Mouse (Mus musculus) bone marrow, adult 2 months (tissue): Measurements from ENCODE around the gene Tns3. TPM values are rescaled to one million over a fixed set of nuclear protein-coding genes. Genes with fewer than 3 reads are reported as not detected.

Experiments used
- H3K27ac ChIP-seq: fragments of 200-500 bp; 2 replicates; pipeline ENCODE4 v1.5.1; 2012; ENCODE audit warnings: low read depth, mild to moderate bottlenecking, control low read depth, inconsistent platforms, low read length; ENCODE audit not compliant: control insufficient read depth, poor library complexity, insufficient read depth
- H3K4me1 ChIP-seq: fragments of 200-500 bp; 2 replicates; pipeline ENCODE4 v1.6.1; 2011; ENCODE audit warnings: low read length; ENCODE audit not compliant: control insufficient read depth, insufficient read depth
- H3K4me3 ChIP-seq: fragments of 200-500 bp; replicated peaks from 2 replicates; pipeline ENCODE3; 2011; ENCODE audit warnings: mild to moderate bottlenecking, low read depth, low read length, control low read depth; ENCODE audit not compliant: control insufficient read depth
- CTCF ChIP-seq: fragments of 200-500 bp; IDR thresholded peaks from 2 replicates; pipeline ENCODE4 v1.5.1; 2011; ENCODE audit warnings: low read length, control low read depth; ENCODE audit not compliant: control insufficient read depth, insufficient read depth
- POLR2A ChIP-seq: fragments of 200-500 bp; IDR thresholded peaks from 2 replicates; pipeline ENCODE4 v1.6.1; 2011; ENCODE audit warnings: low read depth, mild to moderate bottlenecking, control low read depth, low read length, borderline replicate concordance; ENCODE audit not compliant: control insufficient read depth
- WGBS: fragments of 180-500 bp; shearing (Covaris S2); methylation state at CpG from one replicate; pipeline ENCODE4 v1.1.7; 2018; 5-methylcytosine and 5-hydroxymethylcytosine counted together
- polyA plus RNA-seq: library from polyadenylated mRNA; stranded (reverse); fragments of >200 nt; gene quantifications from 2 replicates; pipeline ENCODE4 v1.2.4, GENCODE M21; 2011; ENCODE audit warnings: low replicate concordance; ENCODE audit not compliant: missing spikeins, insufficient read depth, insufficient read length

Tns3 gene
- polyA plus RNA-seq, 1 experiment = 14.9 TPM

DNA sequence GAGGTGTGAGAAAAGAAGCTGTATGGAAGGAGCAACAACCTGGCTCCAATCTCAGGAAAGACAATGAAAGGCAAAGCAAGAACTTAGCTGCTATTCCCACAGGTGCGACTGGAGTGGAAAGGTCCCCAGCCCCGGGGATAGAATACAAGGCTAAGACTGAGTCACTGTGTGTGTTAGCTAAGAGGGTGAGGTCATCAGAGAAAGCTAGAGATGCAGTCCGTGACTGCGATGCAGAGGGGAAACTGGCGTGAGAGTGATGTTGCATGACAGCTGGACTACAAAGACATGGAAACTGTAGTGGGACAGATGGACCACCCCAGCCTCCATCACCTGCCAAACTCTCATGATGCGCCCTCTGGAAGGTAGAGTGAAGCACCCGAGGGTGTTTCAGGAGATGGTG, 154.7 kb downstream of the Tns3 start:
- no peak for TF ChIP-seq POLR2A
- H3K4me3 ChIP-seq = no peak overlapping the region
- H3K27ac ChIP-seq = no peak overlapping the region
- no peaks in the 10 kb centered on the region for H3K4me1 ChIP-seq
- 82% methylated on average over 7 of the region's 7 CpGs for WGBS

DNA sequence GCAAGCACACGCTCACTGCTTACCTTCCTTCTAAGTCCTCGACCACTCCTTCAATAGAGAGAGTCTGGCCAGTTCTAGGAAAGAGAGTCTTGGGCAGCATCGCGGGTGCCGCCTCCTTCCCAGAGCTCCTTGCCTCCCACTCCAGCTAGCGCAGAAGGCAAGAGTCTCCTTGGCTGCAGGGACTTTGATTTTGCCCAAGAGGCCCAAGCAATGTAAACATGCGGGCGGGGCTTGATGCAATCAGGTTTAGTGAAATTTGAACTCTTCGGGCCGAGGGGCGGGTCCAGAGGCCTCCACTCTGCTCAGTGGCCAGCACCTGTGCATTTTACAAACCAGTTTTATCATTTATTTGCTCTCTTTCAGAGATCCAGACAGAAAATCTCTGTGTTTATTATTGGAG, 160.6 kb downstream of the Tns3 start:
- TF ChIP-seq CTCF (no peak), POLR2A (no peak)
- Histone ChIP-seq H3K27ac (no peak overlapping the region), H3K4me3 (no peak overlapping the region), H3K4me1 (no peaks in the 10 kb centered on the region)
- 84% methylated on average over 11 of the region's 11 CpGs for WGBS

DNA sequence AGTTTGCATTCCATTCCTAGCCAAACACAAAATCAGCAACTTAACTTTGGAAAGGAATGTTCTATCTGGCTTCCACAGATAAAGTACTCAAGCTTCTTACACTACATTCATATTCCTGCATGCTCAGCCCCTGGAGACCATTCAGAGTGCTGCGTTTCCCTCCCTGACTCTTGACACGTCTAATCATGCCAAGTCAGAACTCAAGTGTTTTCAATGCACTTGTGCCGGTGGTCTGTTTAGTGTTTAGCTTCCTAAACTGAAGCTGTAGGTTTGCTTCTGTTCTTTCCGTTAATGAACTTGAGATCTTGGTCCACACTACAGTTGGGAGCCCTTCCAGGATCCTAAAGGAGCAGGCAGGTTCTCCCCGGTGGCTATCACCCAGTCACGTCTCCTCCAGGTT, 163.5 kb downstream of the Tns3 start:
- H3K4me3 ChIP-seq = no peak overlapping the region
- 90% methylated on average over 6 of the region's 6 CpGs for WGBS
- no peak overlapping the region for H3K27ac ChIP-seq
- H3K4me1 ChIP-seq = no peaks in the 10 kb centered on the region
- TF ChIP-seq CTCF = no peak
- TF ChIP-seq POLR2A = no peak

DNA sequence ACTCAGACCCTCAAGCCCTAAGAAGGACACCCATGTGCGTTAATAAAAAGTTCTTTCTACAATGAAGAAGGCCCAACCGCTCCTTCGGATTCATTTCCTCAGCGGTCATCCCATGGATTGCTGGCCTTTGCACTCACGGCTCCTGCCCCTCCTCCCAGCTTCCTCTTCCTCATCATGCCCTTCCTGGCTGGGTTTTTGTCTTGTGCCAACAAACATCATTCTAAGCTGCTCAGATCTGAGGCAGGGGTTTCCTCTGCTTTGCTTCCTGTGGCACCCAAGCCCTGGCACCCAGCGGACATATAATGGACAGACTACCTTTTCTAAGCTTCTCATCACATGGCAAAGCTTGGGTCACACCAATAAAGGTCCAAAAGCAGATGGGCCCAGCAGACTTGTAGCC, 167.2 kb downstream of the Tns3 start:
- no peak overlapping the region for H3K4me3 ChIP-seq
- WGBS = 73% methylated on average over 6 of the region's 6 CpGs
- no peak overlapping the region for H3K27ac ChIP-seq
- no peaks in the 10 kb centered on the region for H3K4me1 ChIP-seq
- TF ChIP-seq CTCF = no peak

DNA sequence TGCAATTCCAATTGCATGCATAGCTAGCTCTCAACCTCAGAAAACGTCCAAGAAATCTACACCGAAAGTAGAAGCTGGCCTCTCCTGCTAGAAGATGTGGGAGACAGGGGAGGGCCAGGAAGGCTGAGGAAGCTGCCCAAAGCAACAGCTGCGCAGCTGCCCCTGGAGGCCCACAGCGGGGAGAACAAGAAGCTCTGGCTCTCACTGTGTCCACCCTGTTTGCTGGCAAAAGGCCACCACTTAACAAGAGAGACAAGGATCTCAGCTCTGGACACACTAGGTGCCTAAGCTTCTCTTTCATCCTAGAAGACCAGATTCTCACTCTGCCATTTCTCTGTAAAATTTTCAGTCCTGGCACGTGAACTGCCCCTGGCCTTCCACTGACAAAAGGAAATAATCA, 167.6 kb downstream of the Tns3 start:
- H3K4me3 ChIP-seq = no peak overlapping the region
- H3K27ac ChIP-seq = no peak overlapping the region
- WGBS = 70% methylated on average over 5 of the region's 5 CpGs
- no peaks in the 10 kb centered on the region for H3K4me1 ChIP-seq
- TF ChIP-seq CTCF (no peak), POLR2A (no peak)

DNA sequence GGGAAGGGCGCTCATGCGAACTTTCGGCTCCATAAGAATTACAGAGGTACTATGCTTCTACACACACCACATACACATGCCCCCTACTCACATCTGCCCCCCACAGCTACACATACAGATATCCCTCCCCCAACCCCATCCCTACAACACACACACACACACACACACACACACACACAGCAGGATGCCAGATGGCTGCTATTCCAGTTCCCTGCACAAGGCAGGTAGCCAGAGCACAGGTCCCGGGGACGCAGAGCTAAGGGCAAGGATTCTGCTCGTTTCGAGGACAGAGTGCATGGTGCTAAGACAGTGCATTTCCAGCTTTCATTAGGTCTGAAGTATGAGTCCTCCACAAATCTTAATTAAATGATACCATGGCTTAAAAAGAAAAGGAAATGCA, 168.5 kb downstream of the Tns3 start:
- Histone ChIP-seq H3K27ac (no peak overlapping the region), H3K4me1 (no peaks in the 10 kb centered on the region), H3K4me3 (no peak overlapping the region)
- WGBS = 84% methylated on average over 7 of the region's 7 CpGs
- TF ChIP-seq POLR2A (no peak), CTCF (no peak)

DNA sequence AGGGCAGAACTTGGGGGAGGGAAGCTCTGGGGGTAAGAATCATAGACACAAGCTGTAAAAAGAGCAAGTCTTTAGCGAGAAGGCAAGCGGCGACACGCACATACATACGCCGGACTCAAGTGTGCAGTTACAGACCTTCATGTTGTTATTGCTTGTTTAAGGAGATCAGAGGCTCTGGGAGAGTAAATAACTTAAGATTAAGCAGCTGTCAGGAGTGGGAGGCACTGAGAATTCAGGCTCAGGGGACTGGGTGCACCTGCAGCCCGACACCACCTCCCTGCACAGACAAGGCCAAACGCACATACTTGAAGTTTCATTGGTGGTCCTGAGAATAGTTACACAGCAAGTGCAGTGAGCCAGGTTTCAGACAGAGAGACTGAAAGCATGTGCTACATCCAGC, 169.3 kb downstream of the Tns3 start:
- 91% methylated on average over 8 of the region's 8 CpGs for WGBS
- no peak overlapping the region for H3K4me3 ChIP-seq
- TF ChIP-seq POLR2A (no peak), CTCF (no peak)
- no peaks in the 10 kb centered on the region for H3K4me1 ChIP-seq
- H3K27ac ChIP-seq = no peak overlapping the region

DNA sequence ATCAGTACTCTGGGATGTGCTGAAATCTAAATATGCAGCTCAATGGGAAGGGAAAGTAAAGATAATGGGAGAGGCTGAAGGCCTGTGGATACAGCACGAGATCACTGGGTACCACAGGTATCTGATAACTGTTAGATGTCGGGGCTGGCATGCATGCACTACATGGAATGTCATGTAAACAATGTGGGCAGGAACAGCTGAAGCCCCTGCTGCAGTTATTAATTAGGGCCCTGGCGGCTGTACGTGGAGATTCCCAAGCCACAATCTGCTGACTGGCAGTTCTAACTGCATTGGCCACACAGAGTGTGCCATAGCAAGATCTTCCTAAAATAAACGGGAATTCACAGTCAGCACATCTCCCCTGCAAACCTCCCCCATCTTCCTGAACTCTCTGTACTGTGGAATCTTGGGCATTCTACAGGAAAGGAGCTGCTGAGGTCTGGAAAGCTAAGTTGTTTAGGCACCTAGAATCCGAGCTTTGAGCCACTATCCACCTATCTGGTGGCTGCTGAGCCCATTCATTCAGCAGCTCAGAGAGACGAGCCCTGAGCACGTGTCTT, 170.3 kb downstream of the Tns3 start:
- Histone ChIP-seq H3K4me3 (no peak overlapping the region), H3K27ac (no peak overlapping the region), H3K4me1 (no peaks in the 10 kb centered on the region)
- 78% methylated on average over 8 of the region's 8 CpGs for WGBS
- TF ChIP-seq CTCF (no peak), POLR2A (no peak)

DNA sequence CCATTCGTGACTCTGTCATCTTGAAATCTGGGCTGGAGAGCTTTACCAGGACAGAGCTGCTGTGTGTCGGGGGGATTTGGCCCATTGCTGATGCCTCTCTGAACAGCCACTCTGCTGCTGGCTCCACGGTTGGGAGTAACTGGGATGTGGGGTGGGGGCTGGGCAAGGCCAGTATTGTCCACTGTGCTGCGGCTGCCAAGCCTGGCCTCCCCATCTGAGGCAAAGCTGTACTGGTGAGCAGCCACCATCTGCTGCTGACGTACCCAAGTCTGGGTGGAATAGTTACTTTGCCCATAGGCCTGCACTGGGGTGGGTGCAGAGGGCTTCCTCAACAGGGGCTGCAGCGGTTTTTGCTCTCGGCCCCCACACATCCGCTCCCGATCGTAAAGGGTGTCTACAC, 172.0 kb downstream of the Tns3 start:
- Histone ChIP-seq H3K4me1 (no peaks in the 10 kb centered on the region), H3K4me3 (no peak overlapping the region), H3K27ac (no peak overlapping the region)
- TF ChIP-seq POLR2A (no peak), CTCF (no peak)
- WGBS = 87% methylated on average over 10 of the region's 10 CpGs
